Mouse (Mus musculus): Measurements from ENCODE around the gene Tlr4. TPM values are rescaled to one million over a fixed set of nuclear protein-coding genes. Genes with fewer than 3 reads are reported as not detected.
A peak's percentile ranks its signal among the peaks of the same experiment; 100 is the strongest.

Gene Tlr4
- polyA plus RNA-seq, 1 experiment from 2014 or later = 0.91 TPM

DNA sequence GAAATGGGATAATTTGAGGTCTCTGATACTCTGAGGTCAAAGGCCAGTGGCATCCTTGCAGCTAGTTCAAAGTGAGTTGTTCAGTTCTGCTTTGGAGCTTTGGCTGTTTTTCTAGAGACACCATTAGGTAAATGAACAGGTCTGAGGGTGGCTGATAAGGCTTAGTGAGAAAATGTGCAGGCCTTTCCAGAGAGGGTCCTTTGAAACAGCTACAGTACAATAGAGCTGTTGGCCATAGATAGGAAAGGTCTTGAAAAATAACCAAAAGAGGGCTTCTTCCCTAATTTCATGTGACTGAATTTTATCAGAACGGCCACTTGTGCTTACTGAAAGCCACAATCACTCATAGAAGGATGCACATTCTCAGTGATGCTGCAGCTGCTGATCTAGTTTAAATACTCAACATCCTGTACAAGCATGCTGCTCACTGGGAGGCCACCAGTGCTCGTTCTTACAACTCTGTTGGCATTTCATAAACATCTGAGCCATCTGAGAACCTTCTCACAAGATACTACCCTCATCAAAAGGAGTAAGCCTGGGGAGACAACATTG is 100.2 kb downstream of the Tlr4 start:
- H3K4me1 ChIP-seq (ENCODE audit: insufficient read depth) = no peaks in the 10 kb centered on the region
- no peaks in the 10 kb centered on the region for H3K36me3 ChIP-seq (ENCODE audit: insufficient read depth)
- ATAC-seq (ENCODE audit: insufficient read depth) (no peak), DNase-seq (no peak)
- 47% methylated on average over 2 of the region's 2 CpGs for WGBS
- no peaks in the 10 kb centered on the region for H3K27me3 ChIP-seq (ENCODE audit: insufficient read depth, low read length)
- no peaks in the 10 kb centered on the region for H3K9me3 ChIP-seq (ENCODE audit: low read depth, low read length)
- no peak overlapping the region for H3K27ac ChIP-seq (ENCODE audit: low read depth)
- no peak overlapping the region for H3K9ac ChIP-seq
- TF ChIP-seq CTCF (IDR thresholded peaks at IDR 0.05; ENCODE audit: low read depth) = no peak
- no peak overlapping the region for H3K4me3 ChIP-seq (ENCODE audit: low read depth, low read length)
- no peak overlapping the region for H3K4me2 ChIP-seq

DNA sequence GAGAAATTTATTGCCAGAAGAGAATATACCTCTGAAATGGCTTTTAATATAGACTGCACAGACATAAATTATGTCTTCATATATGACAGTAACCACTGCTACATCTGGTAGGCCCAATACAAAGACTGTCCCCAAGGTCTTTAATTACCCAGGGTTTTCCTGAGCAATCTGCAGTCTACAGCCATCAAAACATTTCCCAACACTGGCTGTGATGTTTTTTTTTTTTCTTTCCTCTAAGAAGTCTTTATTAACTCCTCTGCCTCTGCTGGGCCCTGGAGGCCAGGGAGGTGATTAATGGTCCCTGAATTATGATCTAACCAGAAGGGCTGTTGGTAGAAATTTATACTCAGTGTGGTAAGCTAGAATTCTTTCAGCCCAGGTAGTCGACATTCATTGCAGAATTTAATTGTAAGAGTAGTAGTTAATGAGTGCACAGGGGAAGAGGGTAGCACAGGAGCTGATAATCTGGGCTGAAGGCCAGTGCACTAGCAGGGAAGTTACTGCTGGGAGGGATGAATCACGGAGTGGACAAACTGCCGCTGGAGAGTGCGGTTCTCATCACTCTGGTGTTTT is 111.2 kb downstream of the Tlr4 start:
- Histone ChIP-seq H3K27me3 (ENCODE audit: insufficient read depth, low read length) (no peaks in the 10 kb centered on the region), H3K4me2 (no peak overlapping the region), H3K4me1 (ENCODE audit: insufficient read depth) (no peaks in the 10 kb centered on the region), H3K4me3 (ENCODE audit: low read depth, low read length) (no peak overlapping the region), H3K9ac (no peak overlapping the region), H3K9me3 (ENCODE audit: low read depth, low read length) (no peaks in the 10 kb centered on the region), H3K27ac (ENCODE audit: low read depth) (no peak overlapping the region), H3K36me3 (ENCODE audit: insufficient read depth) (no peaks in the 10 kb centered on the region)
- DNase-seq (no peak), ATAC-seq (ENCODE audit: insufficient read depth) (no peak)
- WGBS = 64% methylated on average over 4 of the region's 4 CpGs
- no peak for TF ChIP-seq CTCF (IDR thresholded peaks at IDR 0.05; ENCODE audit: low read depth)

DNA sequence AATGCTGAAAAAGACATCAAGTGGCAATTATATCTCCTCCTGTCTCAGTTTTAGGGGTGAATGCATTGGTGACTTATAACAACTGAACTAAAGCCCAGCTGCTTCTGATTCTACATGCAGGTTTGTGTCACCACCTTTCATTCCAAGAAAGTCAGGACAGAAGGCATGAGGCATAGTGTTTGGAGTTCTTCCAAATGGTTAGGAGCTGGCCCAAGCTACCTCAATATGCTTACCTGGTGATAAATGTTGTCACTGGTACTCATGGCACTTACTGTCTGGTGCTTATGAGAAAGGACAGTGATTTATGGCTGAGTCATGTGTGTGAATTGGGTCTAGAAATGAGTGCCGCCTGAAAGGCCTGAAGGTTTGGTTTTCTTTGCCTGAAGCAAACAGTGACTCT is 114.5 kb downstream of the Tlr4 start:
- no peak overlapping the region for H3K9ac ChIP-seq

DNA sequence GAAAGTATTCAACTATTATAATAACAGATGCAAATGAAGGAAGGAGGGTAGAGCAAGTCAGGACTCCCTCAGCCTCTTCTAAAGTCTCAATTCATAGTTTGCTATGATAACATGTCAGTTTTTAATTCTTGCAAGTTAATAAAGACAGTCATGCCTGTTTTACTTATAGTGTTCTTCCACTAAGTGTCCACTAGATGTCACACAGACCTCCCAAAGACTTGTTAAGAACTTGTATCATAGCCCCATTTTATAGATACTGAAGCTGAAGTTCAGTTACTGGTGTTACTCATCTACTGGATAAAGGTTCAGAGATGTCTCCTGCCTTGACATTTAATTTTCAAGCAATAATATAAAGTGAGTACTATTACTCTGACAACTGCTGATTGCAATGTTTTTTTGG is 116.3 kb downstream of the Tlr4 start:
- Histone ChIP-seq H3K9me3 (ENCODE audit: low read depth, low read length) (no peaks in the 10 kb centered on the region), H3K4me3 (ENCODE audit: low read depth, low read length) (no peak overlapping the region)
- DNase-seq = no peak

More for the DNA sequence above, 114.5 kb downstream of the Tlr4 start:
- Histone ChIP-seq H3K4me2 (no peak overlapping the region), H3K27me3 (ENCODE audit: insufficient read depth, low read length) (no peaks in the 10 kb centered on the region), H3K4me3 (ENCODE audit: low read depth, low read length) (no peak overlapping the region), H3K9me3 (ENCODE audit: low read depth, low read length) (no peaks in the 10 kb centered on the region), H3K27ac (ENCODE audit: low read depth) (no peak overlapping the region), H3K36me3 (ENCODE audit: insufficient read depth) (no peaks in the 10 kb centered on the region), H3K4me1 (ENCODE audit: insufficient read depth) (no peaks in the 10 kb centered on the region)
- no peak for TF ChIP-seq CTCF (IDR thresholded peaks at IDR 0.05; ENCODE audit: low read depth)
- WGBS = 61% methylated on average over 1 of the region's 1 CpGs
- ATAC-seq (ENCODE audit: insufficient read depth) = no peak
- no peak for DNase-seq

DNA sequence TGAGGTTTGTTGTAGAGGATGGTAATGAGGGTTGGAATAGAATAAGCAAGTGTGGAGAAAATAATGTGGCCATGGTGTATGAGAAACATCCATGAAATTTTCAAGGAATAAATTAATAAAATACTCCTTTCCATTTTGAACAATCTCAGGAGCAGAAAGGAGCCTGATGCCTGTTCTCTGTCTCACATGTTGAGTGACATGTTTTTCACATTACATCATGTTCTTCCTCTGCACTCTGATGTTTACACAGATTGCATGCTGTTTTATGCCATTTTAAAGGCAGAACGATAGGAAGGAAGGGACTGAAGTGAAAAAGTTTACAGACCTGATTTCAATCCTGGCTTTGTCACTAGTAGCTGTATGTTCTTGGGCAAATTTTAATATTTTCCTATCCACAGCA is 120.3 kb downstream of the Tlr4 start:
- Histone ChIP-seq H3K9me3 (ENCODE audit: low read depth, low read length) (no peaks in the 10 kb centered on the region), H3K36me3 (ENCODE audit: insufficient read depth) (no peaks in the 10 kb centered on the region), H3K9ac (no peak overlapping the region), H3K27me3 (ENCODE audit: insufficient read depth, low read length) (no peaks in the 10 kb centered on the region), H3K4me1 (ENCODE audit: insufficient read depth) (no peaks in the 10 kb centered on the region), H3K4me2 (no peak overlapping the region), H3K27ac (ENCODE audit: low read depth) (no peak overlapping the region), H3K4me3 (ENCODE audit: low read depth, low read length) (no peak overlapping the region)
- TF ChIP-seq CTCF (IDR thresholded peaks at IDR 0.05; ENCODE audit: low read depth) = no peak
- WGBS = 20% methylated on average over 1 of the region's 1 CpGs
- ATAC-seq (ENCODE audit: insufficient read depth) (no peak), DNase-seq (no peak)

More for the DNA sequence above, 116.3 kb downstream of the Tlr4 start:
- Histone ChIP-seq H3K9ac (no peak overlapping the region), H3K27ac (ENCODE audit: low read depth) (no peak overlapping the region), H3K4me2 (no peak overlapping the region), H3K4me1 (ENCODE audit: insufficient read depth) (no peaks in the 10 kb centered on the region), H3K27me3 (ENCODE audit: insufficient read depth, low read length) (no peaks in the 10 kb centered on the region), H3K36me3 (ENCODE audit: insufficient read depth) (no peaks in the 10 kb centered on the region)
- ATAC-seq (ENCODE audit: insufficient read depth) = no peak
- TF ChIP-seq CTCF (IDR thresholded peaks at IDR 0.05; ENCODE audit: low read depth) = peak; percentile 29

DNA sequence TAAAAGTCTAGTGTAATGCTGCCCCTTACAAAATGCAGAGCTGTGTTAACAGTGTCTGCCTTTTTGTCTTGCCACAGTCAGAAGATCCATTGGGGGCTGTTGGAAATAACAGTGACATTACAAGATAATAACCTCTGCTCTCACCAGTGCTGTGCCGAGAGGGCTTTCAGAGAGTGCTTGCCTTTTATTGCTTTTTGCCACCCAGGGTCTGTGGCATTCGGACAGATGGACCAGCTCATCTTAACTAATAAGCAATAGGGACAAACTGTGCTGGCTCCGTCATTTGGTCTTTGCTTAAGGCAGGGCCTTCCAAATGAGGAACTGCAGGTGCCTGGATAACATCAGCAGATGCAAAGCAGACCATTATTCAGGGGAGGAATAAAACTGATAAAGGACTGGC is 147.5 kb downstream of the Tlr4 start:
- H3K9me3 ChIP-seq (ENCODE audit: low read depth, low read length) = no peaks in the 10 kb centered on the region
- WGBS = 65% methylated on average over 3 of the region's 3 CpGs
- DNase-seq (no peak), ATAC-seq (ENCODE audit: insufficient read depth) (no peak)
- H3K4me2 ChIP-seq = no peak overlapping the region
- no peak overlapping the region for H3K4me3 ChIP-seq (ENCODE audit: low read depth, low read length)
- TF ChIP-seq CTCF (IDR thresholded peaks at IDR 0.05; ENCODE audit: low read depth) = no peak
- no peak overlapping the region for H3K9ac ChIP-seq
- no peaks in the 10 kb centered on the region for H3K27me3 ChIP-seq (ENCODE audit: insufficient read depth, low read length)
- no peaks in the 10 kb centered on the region for H3K4me1 ChIP-seq (ENCODE audit: insufficient read depth)
- H3K27ac ChIP-seq (ENCODE audit: low read depth) = no peak overlapping the region
- no peaks in the 10 kb centered on the region for H3K36me3 ChIP-seq (ENCODE audit: insufficient read depth)
